Mouse (Mus musculus): Measurements from ENCODE around the gene Scarb1. TPM values are rescaled to one million over a fixed set of nuclear protein-coding genes. Genes with fewer than 3 reads are reported as not detected.

The Scarb1 gene
- polyA plus RNA-seq, 1 experiment from 2014 or later = 104 TPM

- DNase-seq (ENCODE audit: low spot score) = peak; percentile 64
- Histone ChIP-seq H3K27ac (ENCODE audit: low read depth, low read length) (peak overlapping the region; percentile 88), H3K27me3 (replicated peaks; ENCODE audit: control insufficient read depth, insufficient read depth, low read length) (no peaks in the 10 kb centered on the region), H3K4me1 (replicated peaks; ENCODE audit: control insufficient read depth, insufficient read depth, low read length) (peaks cover 41% of the 10 kb centered on the region), H3K9me3 (ENCODE audit: control insufficient read depth, low read length) (no peaks in the 10 kb centered on the region), H3K4me2 (peak overlapping the region; percentile 86), H3K4me3 (ENCODE audit: low read depth, low read length) (peak overlapping the region; percentile 85), H3K9ac (ENCODE audit: low read depth, low read length) (peak overlapping the region; percentile 82), H3K36me3 (ENCODE audit: control insufficient read depth, insufficient read depth, low read length) (no peaks in the 10 kb centered on the region)
- ATAC-seq (replicated peaks; ENCODE audit: low FRiP score) = peak; percentile 81
- 17% methylated on average over 14 of the region's 14 CpGs for whole genome bisulfite sequencing
Observed at GRCm38 (mm10) chr5:125341459-125342090, 681 bp upstream of the Scarb1 start.

- H3K36me3 ChIP-seq (ENCODE audit: control insufficient read depth, insufficient read depth, low read length) = no peaks in the 10 kb centered on the region
- H3K4me3 ChIP-seq (ENCODE audit: low read depth, low read length) = peak overlapping the region; percentile 85
- H3K4me1 ChIP-seq (replicated peaks; ENCODE audit: control insufficient read depth, insufficient read depth, low read length) = peaks cover 43% of the 10 kb centered on the region
- peak overlapping the region; percentile 82 for H3K9ac ChIP-seq (ENCODE audit: low read depth, low read length)
- H3K27me3 ChIP-seq (replicated peaks; ENCODE audit: control insufficient read depth, insufficient read depth, low read length) = no peaks in the 10 kb centered on the region
- ATAC-seq (replicated peaks; ENCODE audit: low FRiP score) (peak; percentile 11; the same call in 1 of the 2 replicates), DNase-seq (ENCODE audit: low spot score) (peak; percentile 47)
- H3K27ac ChIP-seq (ENCODE audit: low read depth, low read length) = peak overlapping the region; percentile 88
- WGBS = 2% methylated on average over 25 of the region's 25 CpGs
- peak overlapping the region; percentile 86 for H3K4me2 ChIP-seq
- H3K9me3 ChIP-seq (ENCODE audit: control insufficient read depth, low read length) = no peaks in the 10 kb centered on the region
Observed at GRCm38 (mm10) chr5:125339851-125340531, 903 bp downstream of the Scarb1 start.

- H3K27ac ChIP-seq (ENCODE audit: low read depth, low read length) = peak overlapping the region; percentile 53
- peak; percentile 53 for DNase-seq (ENCODE audit: low spot score)
- 6% methylated on average over 18 of the region's 18 CpGs for WGBS
- H3K9ac ChIP-seq (ENCODE audit: low read depth, low read length) = peak overlapping the region; percentile 82
- peak overlapping the region; percentile 86 for H3K4me2 ChIP-seq
- H3K36me3 ChIP-seq (ENCODE audit: control insufficient read depth, insufficient read depth, low read length) = no peaks in the 10 kb centered on the region
- no peaks in the 10 kb centered on the region for H3K27me3 ChIP-seq (replicated peaks; ENCODE audit: control insufficient read depth, insufficient read depth, low read length)
- no peaks in the 10 kb centered on the region for H3K9me3 ChIP-seq (ENCODE audit: control insufficient read depth, low read length)
- peak; percentile 24 for ATAC-seq (replicated peaks; ENCODE audit: low FRiP score)
- peaks cover 48% of the 10 kb centered on the region for H3K4me1 ChIP-seq (replicated peaks; ENCODE audit: control insufficient read depth, insufficient read depth, low read length)
- H3K4me3 ChIP-seq (ENCODE audit: low read depth, low read length) = peak overlapping the region; percentile 85
Observed at GRCm38 (mm10) chr5:125339108-125339751, 1.7 kb downstream of the Scarb1 start.

- no peak for DNase-seq (ENCODE audit: low spot score)
- no peak for ATAC-seq (replicated peaks; ENCODE audit: low FRiP score)
- Histone ChIP-seq H3K27ac (ENCODE audit: low read depth, low read length) (peak overlapping the region; percentile 13; the same call in 1 of the 2 replicates), H3K36me3 (ENCODE audit: control insufficient read depth, insufficient read depth, low read length) (no peaks in the 10 kb centered on the region), H3K4me1 (replicated peaks; ENCODE audit: control insufficient read depth, insufficient read depth, low read length) (peaks cover 57% of the 10 kb centered on the region), H3K27me3 (replicated peaks; ENCODE audit: control insufficient read depth, insufficient read depth, low read length) (no peaks in the 10 kb centered on the region), H3K9me3 (ENCODE audit: control insufficient read depth, low read length) (no peaks in the 10 kb centered on the region), H3K4me2 (peak overlapping the region; percentile 11; the same call in 1 of the 2 replicates), H3K4me3 (ENCODE audit: low read depth, low read length) (no peak overlapping the region), H3K9ac (ENCODE audit: low read depth, low read length) (no peak overlapping the region)
- 80% methylated on average over 7 of the region's 7 CpGs for WGBS
Observed at GRCm38 (mm10) chr5:125337526-125337925, 3.4 kb downstream of the Scarb1 start.

GRCm38 (mm10) chr5:125337012-125337411 is 3.9 kb downstream of the Scarb1 start:
- DNase-seq (ENCODE audit: low spot score) (no peak), ATAC-seq (replicated peaks; ENCODE audit: low FRiP score) (no peak)
- Histone ChIP-seq H3K36me3 (ENCODE audit: control insufficient read depth, insufficient read depth, low read length) (no peaks in the 10 kb centered on the region), H3K27me3 (replicated peaks; ENCODE audit: control insufficient read depth, insufficient read depth, low read length) (no peaks in the 10 kb centered on the region), H3K4me3 (ENCODE audit: low read depth, low read length) (no peak overlapping the region), H3K4me2 (peak overlapping the region; percentile 11; the same call in 1 of the 2 replicates), H3K4me1 (replicated peaks; ENCODE audit: control insufficient read depth, insufficient read depth, low read length) (peaks cover 58% of the 10 kb centered on the region), H3K27ac (ENCODE audit: low read depth, low read length) (peak overlapping the region; percentile 13; the same call in 1 of the 2 replicates), H3K9me3 (ENCODE audit: control insufficient read depth, low read length) (no peaks in the 10 kb centered on the region), H3K9ac (ENCODE audit: low read depth, low read length) (no peak overlapping the region)
- WGBS = 31% methylated on average over 9 of the region's 9 CpGs

GRCm38 (mm10) chr5:125333009-125333408 is 7.9 kb downstream of the Scarb1 start:
- WGBS = 68% methylated on average over 6 of the region's 6 CpGs
- H3K4me1 ChIP-seq (replicated peaks; ENCODE audit: control insufficient read depth, insufficient read depth, low read length) = peaks cover 53% of the 10 kb centered on the region
- H3K4me2 ChIP-seq = no peak overlapping the region
- no peaks in the 10 kb centered on the region for H3K27me3 ChIP-seq (replicated peaks; ENCODE audit: control insufficient read depth, insufficient read depth, low read length)
- DNase-seq (ENCODE audit: low spot score) = no peak
- no peak overlapping the region for H3K4me3 ChIP-seq (ENCODE audit: low read depth, low read length)
- no peak overlapping the region for H3K9ac ChIP-seq (ENCODE audit: low read depth, low read length)
- H3K36me3 ChIP-seq (ENCODE audit: control insufficient read depth, insufficient read depth, low read length) = no peaks in the 10 kb centered on the region
- no peaks in the 10 kb centered on the region for H3K9me3 ChIP-seq (ENCODE audit: control insufficient read depth, low read length)
- H3K27ac ChIP-seq (ENCODE audit: low read depth, low read length) = no peak overlapping the region
- no peak for ATAC-seq (replicated peaks; ENCODE audit: low FRiP score)

GRCm38 (mm10) chr5:125332333-125332732 is 8.6 kb downstream of the Scarb1 start:
- no peaks in the 10 kb centered on the region for H3K27me3 ChIP-seq (replicated peaks; ENCODE audit: control insufficient read depth, insufficient read depth, low read length)
- WGBS = 73% methylated on average over 4 of the region's 4 CpGs
- DNase-seq (ENCODE audit: low spot score) = no peak
- no peak overlapping the region; the same call in 1 of the 2 replicates for H3K27ac ChIP-seq (ENCODE audit: low read depth, low read length)
- no peak overlapping the region for H3K9ac ChIP-seq (ENCODE audit: low read depth, low read length)
- H3K36me3 ChIP-seq (ENCODE audit: control insufficient read depth, insufficient read depth, low read length) = no peaks in the 10 kb centered on the region
- no peak for ATAC-seq (replicated peaks; ENCODE audit: low FRiP score)
- peaks cover 48% of the 10 kb centered on the region for H3K4me1 ChIP-seq (replicated peaks; ENCODE audit: control insufficient read depth, insufficient read depth, low read length)
- no peak overlapping the region for H3K4me3 ChIP-seq (ENCODE audit: low read depth, low read length)
- no peaks in the 10 kb centered on the region for H3K9me3 ChIP-seq (ENCODE audit: control insufficient read depth, low read length)
- no peak overlapping the region for H3K4me2 ChIP-seq

GRCm38 (mm10) chr5:125331811-125332210 is 9.1 kb downstream of the Scarb1 start:
- Histone ChIP-seq H3K4me3 (ENCODE audit: low read depth, low read length) (no peak overlapping the region), H3K36me3 (ENCODE audit: control insufficient read depth, insufficient read depth, low read length) (no peaks in the 10 kb centered on the region), H3K9ac (ENCODE audit: low read depth, low read length) (no peak overlapping the region), H3K9me3 (ENCODE audit: control insufficient read depth, low read length) (no peaks in the 10 kb centered on the region), H3K4me1 (replicated peaks; ENCODE audit: control insufficient read depth, insufficient read depth, low read length) (peaks cover 43% of the 10 kb centered on the region), H3K4me2 (no peak overlapping the region), H3K27me3 (replicated peaks; ENCODE audit: control insufficient read depth, insufficient read depth, low read length) (no peaks in the 10 kb centered on the region), H3K27ac (ENCODE audit: low read depth, low read length) (no peak overlapping the region)
- DNase-seq (ENCODE audit: low spot score) = no peak
- 55% methylated on average over 3 of the region's 3 CpGs for WGBS
- ATAC-seq (replicated peaks; ENCODE audit: low FRiP score) = no peak

Measured in liver, embryonic 11.5 days (tissue).